In the genomic region with DNA sequence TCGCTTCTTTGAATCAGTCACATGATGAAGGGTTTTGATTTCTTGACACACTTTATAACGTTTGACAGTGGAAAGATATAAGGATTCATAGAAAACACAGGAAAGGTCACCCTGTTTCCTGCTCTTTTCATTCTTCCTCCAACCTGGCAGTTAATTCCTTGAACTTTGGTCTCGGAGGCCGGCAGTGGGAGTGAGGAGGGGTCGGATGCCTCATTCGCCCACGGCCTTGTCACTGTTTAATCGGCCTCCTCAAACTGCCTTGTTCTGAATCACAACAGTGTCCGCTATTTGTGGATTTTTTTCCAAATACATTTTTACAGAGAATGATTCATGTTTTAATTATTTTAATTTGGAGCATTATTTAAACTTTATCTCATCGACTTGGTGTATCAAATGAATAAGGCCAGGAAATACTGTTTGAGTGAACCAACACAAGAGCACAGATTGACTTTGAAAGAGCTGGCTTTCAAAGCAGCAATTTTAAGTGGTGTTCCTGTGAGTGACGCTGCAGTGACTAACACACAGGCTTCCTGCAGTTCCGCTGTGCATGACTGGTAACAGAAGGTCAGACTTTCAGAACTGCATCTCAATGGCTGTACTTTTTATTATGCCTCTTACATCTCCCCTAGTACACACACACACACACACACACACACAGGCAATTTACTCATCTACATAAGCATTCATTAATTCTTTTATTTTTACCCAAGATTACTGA, we compare ENCODE assay signal across 14 mouse cellular contexts.
DNase-seq lines count a peak whose midpoint lies in the region; ATAC-seq and TF ChIP-seq lines count a peak whose summit lies in the region.
"Had no signal": no experiment of that assay in that cellular context is flagged by ENCODE, and none has a peak within 500 bp of the region (broad histone marks: within the 10 kb centered on the region; RNA-seq: fewer than 3 reads in every experiment).

No protein-coding gene starts in this region.

- H3K9ac ChIP-seq in intestine, embryonic 15.5 days = no peak overlapping the region
- H3K9ac ChIP-seq: forebrain, embryonic 12.5 days; heart, embryonic 15.5 days had no signal

- peak; percentile 78 for ATAC-seq in frontal cortex, adult (ENCODE audit: low TSS enrichment)
- ATAC-seq in intestine, embryonic 15.5 days = peak; percentile 49; the same call in 1 of the 2 replicates

- H3K36me3 ChIP-seq in C2C12 (ENCODE audit: control insufficient read depth, insufficient read depth) = no peaks in the 10 kb centered on the region
- no peaks in the 10 kb centered on the region for H3K36me3 ChIP-seq in intestine, embryonic 15.5 days
- H3K36me3 ChIP-seq: forebrain, embryonic 12.5 days; heart, embryonic 15.5 days had no signal

- no peak for DNase-seq in frontal cortex, postnatal 10 days (ENCODE audit: low spot score in 2 of 2)
- peak; percentile 59 for DNase-seq in kidney, postnatal 10 days
- DNase-seq in T-cell, adult 2 months (ENCODE audit: low spot score) = no peak
- no peak for DNase-seq in gastrocnemius, adult 18-20 months (ENCODE audit: low spot score)
- no peak for DNase-seq in heart, adult 18-20 months
- DNase-seq: B cell, adult 2 months; cerebellum, adult 8-10 months; left cerebral cortex, postnatal 4 days; thymus, adult 2 months had no signal

- no peak overlapping the region for H3K4me2 ChIP-seq in intestine, embryonic 15.5 days (replicated peaks)
- H3K4me2 ChIP-seq: forebrain, embryonic 12.5 days; heart, embryonic 15.5 days had no signal

- H3K79me3 ChIP-seq in C2C12 (ENCODE audit: low read depth) = no peaks in the 10 kb centered on the region

- no peak overlapping the region for H3ac ChIP-seq in C2C12 (ENCODE audit: control insufficient read depth, insufficient read length, low read depth)

- H3K4me3 ChIP-seq in C2C12 (ENCODE audit: insufficient read depth, poor library complexity, severe bottlenecking) = no peak overlapping the region
- no peak overlapping the region for H3K4me3 ChIP-seq in intestine, embryonic 15.5 days (replicated peaks)
- H3K4me3 ChIP-seq: forebrain, embryonic 12.5 days; heart, embryonic 15.5 days had no signal

- H3K27me3 ChIP-seq in C2C12 (ENCODE audit: control insufficient read depth, insufficient read depth, insufficient read length) = no peaks in the 10 kb centered on the region
- no peaks in the 10 kb centered on the region for H3K27me3 ChIP-seq in intestine, embryonic 15.5 days (replicated peaks)
- H3K27me3 ChIP-seq: forebrain, embryonic 12.5 days; heart, embryonic 15.5 days had no signal

- no peak overlapping the region for H3K27ac ChIP-seq in intestine, embryonic 15.5 days
- H3K27ac ChIP-seq: forebrain, embryonic 12.5 days; heart, embryonic 15.5 days had no signal

- H3K9me3 ChIP-seq in intestine, embryonic 15.5 days = no peaks in the 10 kb centered on the region
- H3K9me3 ChIP-seq: heart, embryonic 15.5 days had no signal

- no peaks in the 10 kb centered on the region for H3K4me1 ChIP-seq in intestine, embryonic 15.5 days (replicated peaks)

- TF ChIP-seq CTCF in C2C12 (IDR thresholded peaks at IDR 0.05; ENCODE audit: control insufficient read depth, insufficient read depth, insufficient read length) = no peak

- WGBS in intestine, embryonic 15.5 days = 42% methylated on average over 12 of the region's 12 CpGs

- H3K79me2 ChIP-seq in C2C12 (ENCODE audit: control insufficient read depth, insufficient read depth) = no peaks in the 10 kb centered on the region

TF ChIP-seq in C2C12, 6 proteins besides CTCF, POLR2A, EP300 and RAD21:
- TF ChIP-seq USF1 (IDR thresholded peaks at IDR 0.05; ENCODE audit: low read depth) (peak; percentile 62), FOSL1 (IDR thresholded peaks at IDR 0.05; ENCODE audit: insufficient read depth, low read length, poor library complexity, severe bottlenecking) (no peak), MYOG (IDR thresholded peaks at IDR 0.05; ENCODE audit: control insufficient read depth, extremely low read depth, insufficient read length) (no peak), MYOD1 (IDR thresholded peaks at IDR 0.05; ENCODE audit: control insufficient read depth, insufficient read length, low read depth) (no peak), MAX (IDR thresholded peaks at IDR 0.05) (no peak)
TF ChIP-seq in C2C12: peak in this region for 1.
